In the genomic region with DNA sequence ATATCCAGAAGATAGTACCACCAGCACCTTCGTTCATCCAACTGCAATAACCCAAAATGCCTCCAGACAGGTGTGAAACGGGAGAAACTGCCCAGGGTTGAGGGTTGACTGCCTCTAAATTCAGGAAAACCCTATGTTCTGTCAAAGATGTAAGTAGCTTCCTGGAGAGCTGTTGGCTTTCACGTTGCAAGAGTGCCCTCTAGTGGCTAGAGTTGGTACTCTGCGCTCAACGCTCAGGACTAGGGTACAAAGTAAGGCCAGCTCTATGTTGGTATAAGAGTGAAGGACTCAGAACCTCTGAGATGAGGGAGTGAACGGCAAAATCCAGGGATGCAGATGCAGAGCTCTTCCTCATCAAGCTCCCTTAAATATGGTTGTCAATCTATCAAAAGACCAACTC, we compare ENCODE assay signal across 9 mouse cellular contexts. TPM values are rescaled to one million over a fixed set of nuclear protein-coding genes. Genes with fewer than 3 reads are reported as not detected.
DNase-seq lines count a peak whose midpoint lies in the region; ATAC-seq and TF ChIP-seq lines count a peak whose summit lies in the region.
"Had no signal": no experiment of that assay in that cellular context is flagged by ENCODE, and none has a peak within 500 bp of the region (broad histone marks: within the 10 kb centered on the region; RNA-seq: fewer than 3 reads in every experiment).

No protein-coding gene starts in this region.

- no peaks in the 10 kb centered on the region for H3K36me3 ChIP-seq in C2C12 (ENCODE audit: control insufficient read depth, insufficient read depth)
- H3K36me3 ChIP-seq: lung, embryonic 15.5 days had no signal

- H3K79me2 ChIP-seq in C2C12 (ENCODE audit: control insufficient read depth, insufficient read depth): no peaks in the 10 kb centered on the region

- no peak overlapping the region for H3K4me3 ChIP-seq in C2C12 (ENCODE audit: insufficient read depth, poor library complexity, severe bottlenecking)
- H3K4me3 ChIP-seq: lung, embryonic 15.5 days had no signal

- in situ Hi-C loops in Patski (cut with MboI; ENCODE audit: low pct_unique_long_range_greater_than_20kb): loop anchor here (10.0 kb wide), 1 partner anchor 528 kb away; no protein-coding TSS in a partner anchor

- H3K27me3 ChIP-seq in C2C12 (ENCODE audit: control insufficient read depth, insufficient read depth, insufficient read length): peaks cover 3% of the 10 kb centered on the region
- no peaks in the 10 kb centered on the region for H3K27me3 ChIP-seq in Patski
- H3K27me3 ChIP-seq: lung, embryonic 15.5 days had no signal

- no peak overlapping the region for H3ac ChIP-seq in C2C12 (ENCODE audit: control insufficient read depth, insufficient read length, low read depth)

- POLR2A ChIA-PET in Patski (lab: Charles Lee): no interaction called here

- TF ChIP-seq CTCF in C2C12 (IDR thresholded peaks at IDR 0.05; ENCODE audit: control insufficient read depth, insufficient read depth, insufficient read length): peak; percentile 60
- peak; percentile 97 for TF ChIP-seq CTCF in Patski (IDR thresholded peaks at IDR 0.05)

- CTCF ChIA-PET in Patski (lab: Charles Lee): interaction anchor here (0.6 to 3.1 kb wide), 22 partner anchors 9 to 531 kb away, joined by 3 to 29 read pairs (median 5); no protein-coding TSS in a partner anchor

- peak; percentile 60 for DNase-seq in Patski (ENCODE audit: low read depth, low spot score)
- peak; percentile 76 for DNase-seq in cerebellum, adult 9-11 months
- peak; percentile 57 for DNase-seq in gastrocnemius, postnatal 25 days
- peak; percentile 81 to 91 for DNase-seq in kidney, postnatal 36 days
- DNase-seq in lung, adult 18-20 months: peak; percentile 79 to 80
- DNase-seq in right cerebral cortex, postnatal 10 days (ENCODE audit: low spot score in 2 of 2): peak; percentile 87 to 93
- DNase-seq in urinary bladder, postnatal 25 days (ENCODE audit: low spot score): peak; percentile 87

- H3K79me3 ChIP-seq in C2C12 (ENCODE audit: low read depth): no peaks in the 10 kb centered on the region

- peak; percentile 70 for ATAC-seq in Patski

TF ChIP-seq in C2C12, 6 proteins besides CTCF, POLR2A, EP300 and RAD21:
- TF ChIP-seq MYOG (IDR thresholded peaks at IDR 0.05; ENCODE audit: control insufficient read depth, extremely low read depth, insufficient read length) (no peak), CEBPB (IDR thresholded peaks at IDR 0.05; ENCODE audit: low read depth) (no peak), FOSL1 (IDR thresholded peaks at IDR 0.05; ENCODE audit: insufficient read depth, low read length, poor library complexity, severe bottlenecking) (no peak), USF1 (IDR thresholded peaks at IDR 0.05; ENCODE audit: low read depth) (no peak), MAX (IDR thresholded peaks at IDR 0.05) (no peak), MYOD1 (IDR thresholded peaks at IDR 0.05; ENCODE audit: control insufficient read depth, insufficient read length, low read depth) (no peak)

RNA-seq across cellular contexts. Expression of a gene that starts 37.2 kb away (rescaled TPM):
- polyA plus RNA-seq in C2C12 (2012; fragmentation: generic; extraction: Trizol) (3.7 TPM), Patski (2021) (17.7 TPM)
- total RNA-seq in gastrocnemius, postnatal 25 days (2021): 1 to 10 TPM; 8.3 to 8.7 TPM

RNA-seq across cellular contexts. Expression of a gene that starts 55.0 kb away (rescaled TPM):
- polyA plus RNA-seq in C2C12 (2012; fragmentation: generic; extraction: Trizol) (5.5 TPM), Patski (2021) (41.9 TPM)
- 10 to 100 TPM; 14.8 to 17.2 TPM for total RNA-seq in gastrocnemius, postnatal 25 days (2021)
